Mouse (Mus musculus): Measurements from ENCODE around the gene Upf2. TPM values are rescaled to one million over a fixed set of nuclear protein-coding genes. Genes with fewer than 3 reads are reported as not detected.

Upf2 gene
- polyA plus RNA-seq, 1 experiment: 11.0 TPM

- no peak overlapping the region for H3K27ac ChIP-seq (ENCODE audit: control insufficient read depth, insufficient read depth, low read depth, low read length)
- H3K27me3 ChIP-seq (ENCODE audit: control insufficient read depth, insufficient read depth, low read length): no peaks in the 10 kb centered on the region
- TF ChIP-seq POLR2A (IDR thresholded peaks at IDR 0.05; ENCODE audit: control insufficient read depth, low read depth, low read length) (no peak), CTCF (IDR thresholded peaks at IDR 0.05; ENCODE audit: control insufficient read depth, insufficient read depth, insufficient replicate concordance, low read depth, low read length) (no peak)
- H3K4me3 ChIP-seq (ENCODE audit: control insufficient read depth, low read depth, low read length): no peak overlapping the region
- H3K36me3 ChIP-seq (ENCODE audit: control insufficient read depth, insufficient read depth, low read length): no peaks in the 10 kb centered on the region
- no peaks in the 10 kb centered on the region for H3K4me1 ChIP-seq (ENCODE audit: control insufficient read depth, insufficient read depth, low read length)
Measured at GRCm38 (mm10) chr2:6048570-6048969, 97.3 kb downstream of the Upf2 start.

- no peaks in the 10 kb centered on the region for H3K36me3 ChIP-seq (ENCODE audit: control insufficient read depth, insufficient read depth, low read length)
- H3K4me3 ChIP-seq (ENCODE audit: control insufficient read depth, low read depth, low read length): no peak overlapping the region
- TF ChIP-seq CTCF (IDR thresholded peaks at IDR 0.05; ENCODE audit: control insufficient read depth, insufficient read depth, insufficient replicate concordance, low read depth, low read length) (no peak), POLR2A (IDR thresholded peaks at IDR 0.05; ENCODE audit: control insufficient read depth, low read depth, low read length) (no peak)
- H3K4me1 ChIP-seq (ENCODE audit: control insufficient read depth, insufficient read depth, low read length): no peaks in the 10 kb centered on the region
- no peak overlapping the region; the same call in 1 of the 2 replicates for H3K27ac ChIP-seq (ENCODE audit: control insufficient read depth, insufficient read depth, low read depth, low read length)
- H3K27me3 ChIP-seq (ENCODE audit: control insufficient read depth, insufficient read depth, low read length): no peaks in the 10 kb centered on the region
Measured at GRCm38 (mm10) chr2:6049018-6049417, 97.7 kb downstream of the Upf2 start.

GRCm38 (mm10) chr2:6055466-6055865 lies 104.2 kb downstream of the Upf2 start:
- no peaks in the 10 kb centered on the region for H3K36me3 ChIP-seq (ENCODE audit: control insufficient read depth, insufficient read depth, low read length)
- no peak overlapping the region for H3K4me3 ChIP-seq (ENCODE audit: control insufficient read depth, low read depth, low read length)
- no peak for TF ChIP-seq POLR2A (IDR thresholded peaks at IDR 0.05; ENCODE audit: control insufficient read depth, low read depth, low read length)
- no peak for TF ChIP-seq CTCF (IDR thresholded peaks at IDR 0.05; ENCODE audit: control insufficient read depth, insufficient read depth, insufficient replicate concordance, low read depth, low read length)
- no peak overlapping the region for H3K27ac ChIP-seq (ENCODE audit: control insufficient read depth, insufficient read depth, low read depth, low read length)
- H3K4me1 ChIP-seq (ENCODE audit: control insufficient read depth, insufficient read depth, low read length): no peaks in the 10 kb centered on the region
- H3K27me3 ChIP-seq (ENCODE audit: control insufficient read depth, insufficient read depth, low read length): no peaks in the 10 kb centered on the region

- H3K36me3 ChIP-seq (ENCODE audit: control insufficient read depth, insufficient read depth, low read length): no peaks in the 10 kb centered on the region
- H3K4me3 ChIP-seq (ENCODE audit: control insufficient read depth, low read depth, low read length): no peak overlapping the region
- no peak overlapping the region for H3K27ac ChIP-seq (ENCODE audit: control insufficient read depth, insufficient read depth, low read depth, low read length)
- TF ChIP-seq POLR2A (IDR thresholded peaks at IDR 0.05; ENCODE audit: control insufficient read depth, low read depth, low read length) (no peak), CTCF (IDR thresholded peaks at IDR 0.05; ENCODE audit: control insufficient read depth, insufficient read depth, insufficient replicate concordance, low read depth, low read length) (no peak)
- no peaks in the 10 kb centered on the region for H3K4me1 ChIP-seq (ENCODE audit: control insufficient read depth, insufficient read depth, low read length)
- H3K27me3 ChIP-seq (ENCODE audit: control insufficient read depth, insufficient read depth, low read length): no peaks in the 10 kb centered on the region
Measured at GRCm38 (mm10) chr2:6056518-6056917, 105.2 kb downstream of the Upf2 start.

GRCm38 (mm10) chr2:6059291-6059690 lies 108.0 kb downstream of the Upf2 start:
- Histone ChIP-seq H3K4me1 (ENCODE audit: control insufficient read depth, insufficient read depth, low read length) (no peaks in the 10 kb centered on the region), H3K27me3 (ENCODE audit: control insufficient read depth, insufficient read depth, low read length) (no peaks in the 10 kb centered on the region), H3K36me3 (ENCODE audit: control insufficient read depth, insufficient read depth, low read length) (no peaks in the 10 kb centered on the region), H3K4me3 (ENCODE audit: control insufficient read depth, low read depth, low read length) (no peak overlapping the region), H3K27ac (ENCODE audit: control insufficient read depth, insufficient read depth, low read depth, low read length) (no peak overlapping the region)
- TF ChIP-seq CTCF (IDR thresholded peaks at IDR 0.05; ENCODE audit: control insufficient read depth, insufficient read depth, insufficient replicate concordance, low read depth, low read length) (no peak), POLR2A (IDR thresholded peaks at IDR 0.05; ENCODE audit: control insufficient read depth, low read depth, low read length) (no peak)

- H3K36me3 ChIP-seq (ENCODE audit: control insufficient read depth, insufficient read depth, low read length): no peaks in the 10 kb centered on the region
- H3K4me1 ChIP-seq (ENCODE audit: control insufficient read depth, insufficient read depth, low read length): no peaks in the 10 kb centered on the region
- H3K4me3 ChIP-seq (ENCODE audit: control insufficient read depth, low read depth, low read length): no peak overlapping the region
- no peak overlapping the region for H3K27ac ChIP-seq (ENCODE audit: control insufficient read depth, insufficient read depth, low read depth, low read length)
- no peak; the same call in 1 of the 2 replicates for TF ChIP-seq POLR2A (IDR thresholded peaks at IDR 0.05; ENCODE audit: control insufficient read depth, low read depth, low read length)
- no peak for TF ChIP-seq CTCF (IDR thresholded peaks at IDR 0.05; ENCODE audit: control insufficient read depth, insufficient read depth, insufficient replicate concordance, low read depth, low read length)
- H3K27me3 ChIP-seq (ENCODE audit: control insufficient read depth, insufficient read depth, low read length): no peaks in the 10 kb centered on the region
Measured at GRCm38 (mm10) chr2:6060071-6060804, 109.0 kb downstream of the Upf2 start.

- Histone ChIP-seq H3K4me3 (ENCODE audit: control insufficient read depth, low read depth, low read length) (no peak overlapping the region), H3K27ac (ENCODE audit: control insufficient read depth, insufficient read depth, low read depth, low read length) (no peak overlapping the region), H3K27me3 (ENCODE audit: control insufficient read depth, insufficient read depth, low read length) (no peaks in the 10 kb centered on the region), H3K36me3 (ENCODE audit: control insufficient read depth, insufficient read depth, low read length) (no peaks in the 10 kb centered on the region), H3K4me1 (ENCODE audit: control insufficient read depth, insufficient read depth, low read length) (no peaks in the 10 kb centered on the region)
- TF ChIP-seq POLR2A (IDR thresholded peaks at IDR 0.05; ENCODE audit: control insufficient read depth, low read depth, low read length) (no peak), CTCF (IDR thresholded peaks at IDR 0.05; ENCODE audit: control insufficient read depth, insufficient read depth, insufficient replicate concordance, low read depth, low read length) (no peak)
Measured at GRCm38 (mm10) chr2:6067341-6067740, 116.1 kb downstream of the Upf2 start.
